Mouse (Mus musculus): ENCODE measurements around the gene Pdpr. TPM values are rescaled to one million over a fixed set of nuclear protein-coding genes. Genes with fewer than 3 reads are reported as not detected.

Pdpr gene
- total RNA-seq, 2 experiments from 2014 or later: 86.2 to 88.0 TPM

Other genes starting within 250 kb of the Pdpr start
- 10 to 100 TPM; 63.5 to 67.0 TPM for gene Cog4, start 248.0 kb upstream of the Pdpr start, total RNA-seq (2021)
- gene Sf3b3, start 247.8 kb upstream of the Pdpr start, total RNA-seq (2021): 10 to 100 TPM; 42.6 to 49.2 TPM
- gene Fuk, start 192.1 kb upstream of the Pdpr start, total RNA-seq (2021): 1 to 10 TPM; 6.2 to 6.3 TPM
- 10 to 100 TPM; 32.6 to 33.0 TPM for gene St3gal2, start 174.7 kb upstream of the Pdpr start, total RNA-seq (2021)
- gene Ddx19a, start 96.8 kb upstream of the Pdpr start, total RNA-seq (2021): 10 to 100 TPM; 33.5 to 34.6 TPM
- gene Ddx19b, start 62.9 kb upstream of the Pdpr start, total RNA-seq (2021): 10 to 100 TPM; 10.6 to 11.7 TPM
- gene Aars, start 61.5 kb upstream of the Pdpr start, total RNA-seq (2021): 10 to 100 TPM; 31.8 to 32.9 TPM
- not detected for gene Exosc6, start 38.3 kb upstream of the Pdpr start, total RNA-seq (2021)
- under 1 TPM; 0.41 to 0.76 TPM for gene Clec18a, start 2.2 kb upstream of the Pdpr start, total RNA-seq (2021)
- 100 to 1,000 TPM; 108 to 109 TPM for gene Glg1, start 164.6 kb downstream of the Pdpr start, total RNA-seq (2021)
- gene Rfwd3, start 205.6 kb downstream of the Pdpr start, total RNA-seq (2021): 10 to 100 TPM; 17.9 to 19.8 TPM
- 1 to 10 TPM; 3.1 to 3.5 TPM for gene Mlkl, start 243.5 kb downstream of the Pdpr start, total RNA-seq (2021)

Data from heart, postnatal 14 days (tissue).